ENCODE assay signal across 19 mouse cellular contexts in the genomic region with DNA sequence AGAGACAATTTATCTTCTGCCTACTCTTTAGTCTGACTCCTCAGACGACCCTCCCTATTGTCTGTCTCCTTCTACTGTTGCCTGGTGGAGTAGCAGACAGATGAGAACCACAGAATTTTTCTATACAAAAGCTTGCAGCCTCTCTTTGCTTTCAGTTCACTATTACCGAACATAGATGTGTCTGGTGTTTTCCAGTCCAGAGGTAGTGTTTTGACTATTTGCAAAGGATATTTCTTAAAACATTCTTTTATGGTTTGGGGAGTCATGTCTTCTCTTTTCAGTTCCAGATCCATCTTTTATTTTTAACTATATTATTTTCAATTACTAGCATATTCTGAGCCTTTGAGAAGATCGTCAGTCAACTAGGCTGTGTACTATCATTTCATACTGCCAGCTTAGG. TPM values are rescaled to one million over a fixed set of nuclear protein-coding genes. Genes with fewer than 3 reads are reported as not detected.
DNase-seq lines count a peak whose midpoint lies in the region; ATAC-seq and TF ChIP-seq lines count a peak whose summit lies in the region.
"Had no signal": no experiment of that assay in that cellular context is flagged by ENCODE, and none has a peak within 500 bp of the region (broad histone marks: within the 10 kb centered on the region; RNA-seq: fewer than 3 reads in every experiment).

No protein-coding gene starts in this region.

- peak overlapping the region; percentile 56; the same call in 1 of the 2 replicates for H3K4me2 ChIP-seq in CH12.LX (ENCODE audit: insufficient read depth, low read depth, poor library complexity, severe bottlenecking)
- H3K4me2 ChIP-seq in hindbrain, embryonic 13.5 days: no peak overlapping the region

- peak; percentile 37 for DNase-seq in CH12.LX (ENCODE audit: extremely low read depth)
- DNase-seq: adrenal gland, adult 2 months; adrenal gland, adult 8-10 months; adrenal gland, postnatal 10 days; adrenal gland, postnatal 14 days; adrenal gland, postnatal 25 days; adrenal gland, postnatal 36 days; B cell, adult 2 months; cerebellum, adult 11 months; cerebellum, adult 11-12 months; cerebellum, adult 18-20 months; cerebellum, adult 2 months; cerebellum, adult 8-10 months had no signal

- 71% methylated on average over 3 of the region's 3 CpGs for WGBS in hindbrain, embryonic 13.5 days

- TF ChIP-seq CTCF in CH12.LX (conservative IDR thresholded peaks at IDR 0.05 in 1 of 2, IDR thresholded peaks at IDR 0.05 in 1 of 2; ENCODE audit: low read depth in 2 of 2, low read length in 2 of 2): peak in 1 of 2 experiments; percentile 48; a peak in 2 of 4 replicates

- H3K27ac ChIP-seq in CH12.LX (ENCODE audit: insufficient read depth, low read depth): no peak overlapping the region
- no peak overlapping the region for H3K27ac ChIP-seq in hindbrain, embryonic 13.5 days

- no peaks in the 10 kb centered on the region for H3K79me2 ChIP-seq in CH12.LX (replicated peaks; ENCODE audit: control insufficient read depth, extremely low read depth, insufficient read depth, poor library complexity, severe bottlenecking)

- no peaks in the 10 kb centered on the region for H3K27me3 ChIP-seq in CH12.LX (replicated peaks)
- no peaks in the 10 kb centered on the region for H3K27me3 ChIP-seq in hindbrain, embryonic 13.5 days
- H3K27me3 ChIP-seq: Patski had no signal

- TF ChIP-seq POLR2A in CH12.LX (IDR thresholded peaks at IDR 0.05; ENCODE audit: low read depth, low read length): no peak

- peak overlapping the region; percentile 59; the same call in 1 of the 2 replicates for H3K9ac ChIP-seq in CH12.LX (ENCODE audit: insufficient read depth, low read depth)
- no peak overlapping the region for H3K9ac ChIP-seq in hindbrain, embryonic 13.5 days

- H3K36me3 ChIP-seq in CH12.LX (replicated peaks in 1 of 2; ENCODE audit: control insufficient read depth in 1 of 2, insufficient read depth in 1 of 2, low read length in 1 of 2): no peaks in the 10 kb centered on the region
- H3K36me3 ChIP-seq in hindbrain, embryonic 13.5 days: peaks cover 9% of the 10 kb centered on the region

- dilution Hi-C loops in CH12.LX (cut with MboI; ENCODE audit: extremely low pct_ligation_motif_present, extremely low pct_unique_long_range_greater_than_20kb, low sequenced_read_pairs): no loop called here

- H3K4me1 ChIP-seq in CH12.LX (ENCODE audit: control insufficient read depth in 1 of 2, insufficient read depth in 2 of 2): peaks cover 0 to 34% of the 10 kb centered on the region in 2 experiments; a peak in 2 of 4 replicates
- no peaks in the 10 kb centered on the region for H3K4me1 ChIP-seq in hindbrain, embryonic 13.5 days (replicated peaks)

- ATAC-seq in hindbrain, embryonic 13.5 days (ENCODE audit: low FRiP score): no peak
- ATAC-seq: activated CD4-positive, CD25-positive, alpha-beta regulatory T cell, adult 4 months; CD4-positive, CD25-positive, alpha-beta regulatory T cell, adult 4 months; Patski had no signal

- TF ChIP-seq RAD21 in CH12.LX (IDR thresholded peaks at IDR 0.05; ENCODE audit: low read depth, low read length): peak; percentile 55

- no peaks in the 10 kb centered on the region for H3K9me3 ChIP-seq in CH12.LX (replicated peaks; ENCODE audit: low read length)
- no peaks in the 10 kb centered on the region for H3K9me3 ChIP-seq in hindbrain, embryonic 13.5 days
- H3K9me3 ChIP-seq: G1E had no signal

- peak; percentile 58; the same call in 1 of the 2 replicates for TF ChIP-seq EP300 in CH12.LX (IDR thresholded peaks at IDR 0.05; ENCODE audit: low read length)

- in situ Hi-C loops in CH12.LX (cut with MboI; ENCODE audit: low pct_ligation_motif_present, low pct_unique_long_range_greater_than_20kb, low sequenced_read_pairs): loop anchor here (5.0 to 10.0 kb wide), 3 partner anchors 81 to 193 kb away; no protein-coding TSS in a partner anchor

- H3K4me3 ChIP-seq in CH12.LX (replicated peaks in 1 of 3; ENCODE audit: low read depth in 2 of 3, low read length in 2 of 3, poor library complexity in 1 of 3): peak overlapping the region in 1 of 3 experiments; percentile 8
- no peak overlapping the region for H3K4me3 ChIP-seq in hindbrain, embryonic 13.5 days

TF ChIP-seq in CH12.LX, 34 proteins besides CTCF, POLR2A, EP300 and RAD21:
- TF ChIP-seq JUND (conservative IDR thresholded peaks at IDR 0.05; ENCODE audit: low read depth, low read length) (peak; percentile 38; the same call in 1 of the 2 replicates), POLR2AphosphoS2 (IDR thresholded peaks at IDR 0.05; ENCODE audit: low read depth, low read length) (no peak), CHD1 (IDR thresholded peaks at IDR 0.05; ENCODE audit: low read depth, low read length) (0 out of 2 replicates have a peak, but pooled peaks have one; percentile 56), RCOR1 (conservative IDR thresholded peaks at IDR 0.05; ENCODE audit: low read depth, low read length) (no peak), SMC3 (IDR thresholded peaks at IDR 0.05; ENCODE audit: low read depth, low read length) (peak; percentile 46), USF2 (conservative IDR thresholded peaks at IDR 0.05; ENCODE audit: low read depth, low read length) (no peak), SIN3A (IDR thresholded peaks at IDR 0.05; ENCODE audit: low read length) (0 out of 2 replicates have a peak, but pooled peaks have one; percentile 27), ZKSCAN1 (IDR thresholded peaks at IDR 0.05; ENCODE audit: borderline replicate concordance, low read depth, low read length) (no peak), ELF1 (IDR thresholded peaks at IDR 0.05; ENCODE audit: low read depth, low read length) (no peak), IRF4 (IDR thresholded peaks at IDR 0.05; ENCODE audit: low read depth, low read length) (peak; percentile 77), UBTF (IDR thresholded peaks at IDR 0.05; ENCODE audit: low read depth, low read length) (no peak), ETS1 (conservative IDR thresholded peaks at IDR 0.05; ENCODE audit: low read depth, low read length) (no peak; the same call in 1 of the 2 replicates), MEF2A (IDR thresholded peaks at IDR 0.05; ENCODE audit: borderline replicate concordance, low read depth, low read length) (0 out of 2 replicates have a peak, but pooled peaks have one; percentile 18), BHLHE40 (IDR thresholded peaks at IDR 0.05; ENCODE audit: low read depth, low read length) (0 out of 2 replicates have a peak, but pooled peaks have one; percentile 15), GABPA (IDR thresholded peaks at IDR 0.05; ENCODE audit: insufficient replicate concordance, low read depth, low read length) (no peak)

RNA-seq across cellular contexts. Expression of a gene that starts 14.9 kb away (rescaled TPM):
- total RNA-seq in CH12.LX (2012; rRNA removed) (2.8 and 3.0 TPM in 2 replicates), CH12.LX (2014; rRNA removed) (2.7 and 3.3 TPM in 2 replicates)
- 4.5 and 5.0 TPM in 2 replicates for polyA plus RNA-seq in CH12.LX (2012; ENCODE audit: insufficient read length, low read depth)
- polyA plus RNA-seq in hindbrain, embryonic 13.5 days (2015; fragmentation: Nextera tagmentation; extraction: Ambion mirVana): 3.0 and 4.1 TPM in 2 replicates

RNA-seq across cellular contexts. Expression of a gene that starts 23.5 kb away (rescaled TPM):
- total RNA-seq in CH12.LX (2012; rRNA removed) (0.08 TPM in 1 of 2 replicates, not detected in the other), CH12.LX (2014; rRNA removed) (0.77 and 0.80 TPM in 2 replicates)
- polyA plus RNA-seq in CH12.LX (2012; ENCODE audit: insufficient read length, low read depth): 0.23 and 0.25 TPM in 2 replicates
- 48.8 and 51.5 TPM in 2 replicates for polyA plus RNA-seq in hindbrain, embryonic 13.5 days (2015; fragmentation: Nextera tagmentation; extraction: Ambion mirVana)
- total RNA-seq: MEL had no signal

Comparison
In these comparisons a context has a peak if more than half of its experiments do, and no peak if none do; other contexts are left out.
1. RNA of a gene that starts 23.5 kb away (polyA plus RNA-seq): 48.8 to 51.5 TPM in hindbrain, embryonic 13.5 days; 0.23 to 0.25 TPM in CH12.LX; every median in the first group is over 10 times any median in the second.